Mouse (Mus musculus) inflammation-experienced regulatory T-cells, adult 6 months (primary cell): ENCODE measurements around the gene B130006D01Rik. TPM values are rescaled to one million over a fixed set of nuclear protein-coding genes. Genes with fewer than 3 reads are reported as not detected.

Source experiments
- ATAC-seq: one replicate; pipeline ENCODE4 v1.8.0; 2017
- polyA plus RNA-seq, 3 experiments: library from polyadenylated mRNA; unstranded; fragments of 100-300 nt; shearing (Covaris generic); gene quantifications; one replicate each; pipeline ENCODE4 v1.2.1; 2017

The B130006D01Rik gene
- polyA plus RNA-seq, 3 experiments from 2014 or later = 2.7 to 6.6 (median 6.6) TPM

DNA sequence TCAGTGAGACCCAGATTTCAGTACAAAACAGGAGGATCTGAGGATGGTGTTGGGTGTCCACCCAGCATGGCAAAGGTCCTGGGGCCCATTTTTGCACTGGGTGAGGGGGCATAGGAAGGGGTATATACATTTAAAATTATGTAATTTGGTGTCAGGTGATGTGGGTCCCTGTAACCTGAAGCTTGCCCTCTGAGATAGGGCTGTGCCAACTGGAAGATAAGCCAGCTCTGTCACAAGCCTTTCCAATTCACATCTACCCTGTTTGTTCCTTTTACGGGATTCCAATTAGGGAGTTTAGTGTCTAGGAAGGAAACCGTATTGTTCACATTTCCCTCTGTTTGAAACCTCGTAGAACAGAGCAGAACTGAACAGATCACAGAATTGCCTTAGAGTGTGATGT, 49.9 kb downstream of the B130006D01Rik start:
- no peak for ATAC-seq

Other genes starting within 250 kb of the B130006D01Rik start
- gene Nxph3, start 209.0 kb upstream of the B130006D01Rik start, polyA plus RNA-seq = not detected
- gene Ngfr, start 135.9 kb upstream of the B130006D01Rik start, polyA plus RNA-seq = not detected
- 100 to 1,000 TPM; 114 to 161 (median 126) TPM for gene Phb, start 56.6 kb upstream of the B130006D01Rik start, polyA plus RNA-seq
- gene Zfp652, start 10.9 kb upstream of the B130006D01Rik start, polyA plus RNA-seq = 10 to 100 TPM in 2 of 3 experiments, 1 to 10 TPM in 1; 5.3 to 13.4 (median 11.7) TPM
- not detected for gene Phospho1, start 100.9 kb downstream of the B130006D01Rik start, polyA plus RNA-seq
- gene Gngt2, start 113.6 kb downstream of the B130006D01Rik start, polyA plus RNA-seq = 10 to 100 TPM; 35.4 to 54.7 (median 53.1) TPM
- 100 to 1,000 TPM in 1 of 3 experiments, 10 to 100 TPM in 2; 38.9 to 105 (median 50.8) TPM for gene Abi3, start 118.9 kb downstream of the B130006D01Rik start, polyA plus RNA-seq
- gene B4galnt2, start 191.3 kb downstream of the B130006D01Rik start, polyA plus RNA-seq = under 1 TPM in 2 of 3 experiments, not detected in 1; 0.35 to 0.38 TPM